Mouse (Mus musculus) bone marrow, adult 2 months (tissue): ENCODE measurements around the gene Lyg1.

ENCODE experiments used
- CTCF ChIP-seq: fragments of 200-500 bp; IDR thresholded peaks from 2 replicates; pipeline ENCODE4 v1.5.1; 2011; ENCODE audit warnings: low read length, control low read depth; ENCODE audit not compliant: control insufficient read depth, insufficient read depth
- POLR2A ChIP-seq: fragments of 200-500 bp; IDR thresholded peaks from 2 replicates; pipeline ENCODE4 v1.6.1; 2011; ENCODE audit warnings: low read depth, mild to moderate bottlenecking, control low read depth, low read length, borderline replicate concordance; ENCODE audit not compliant: control insufficient read depth

DNA sequence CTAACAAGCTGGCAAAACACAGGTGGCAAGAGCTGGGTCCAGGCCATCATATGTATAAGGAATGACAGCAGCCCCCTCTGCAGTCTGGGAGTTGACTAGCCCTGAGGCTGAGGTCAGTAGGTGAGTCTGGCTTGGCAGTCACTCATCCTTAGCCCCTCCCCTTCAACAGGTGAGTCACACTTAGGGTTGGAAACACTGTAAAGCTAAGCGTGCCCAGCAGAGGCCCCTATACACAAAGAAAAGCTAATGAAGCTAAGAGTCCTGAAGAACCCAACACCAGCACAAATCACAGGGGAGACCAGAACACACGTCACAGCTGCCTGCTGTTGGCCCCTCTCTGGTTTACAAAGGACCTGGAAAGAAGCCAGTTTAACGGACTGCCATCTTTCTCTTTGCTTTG, 25.8 kb downstream of the Lyg1 start:
- no peak for TF ChIP-seq POLR2A
- no peak for TF ChIP-seq CTCF
